Mouse (Mus musculus): ENCODE measurements around the gene Ajm1.
"Not testable (repeated sequence)": the region's sequence is repeated elsewhere in the genome, so short reads cannot be mapped to it uniquely, and the experiment has no call there.

The Ajm1 gene

GRCm38 (mm10) chr2:25561946-25562345, 19.6 kb downstream of the Ajm1 start:
- no peak for DNase-seq

- no peak for DNase-seq
Observed at GRCm38 (mm10) chr2:25560551-25560950, 21.0 kb downstream of the Ajm1 start.

GRCm38 (mm10) chr2:25558774-25559173, 22.8 kb downstream of the Ajm1 start:
- no peak for DNase-seq

- no peak for DNase-seq
Observed at GRCm38 (mm10) chr2:25557964-25558360, 23.6 kb downstream of the Ajm1 start.

GRCm38 (mm10) chr2:25557221-25557963, 24.2 kb downstream of the Ajm1 start, which contains the start of gene Edf1:
Gene Edf1 (plus strand): TSS chr2:25557847.
- peak; percentile 96 for DNase-seq

GRCm38 (mm10) chr2:25556296-25556695, 25.3 kb downstream of the Ajm1 start:
- DNase-seq: no peak

GRCm38 (mm10) chr2:25555479-25555878, 26.1 kb downstream of the Ajm1 start:
- not testable (repeated sequence) for DNase-seq

GRCm38 (mm10) chr2:25553171-25553786, 28.3 kb downstream of the Ajm1 start:
- DNase-seq: not testable (repeated sequence)

GRCm38 (mm10) chr2:25551186-25551585, 30.4 kb downstream of the Ajm1 start:
- DNase-seq: no peak

- DNase-seq: no peak
Observed at GRCm38 (mm10) chr2:25549021-25549991, 32.3 kb downstream of the Ajm1 start.

- peak; percentile 99 for DNase-seq
Observed at GRCm38 (mm10) chr2:25546811-25547491, 34.6 kb downstream of the Ajm1 start, which contains the start of gene Traf2. Gene Traf2 (minus strand): TSS chr2:25546940.

- no peak for DNase-seq
Observed at GRCm38 (mm10) chr2:25545996-25546810, 35.4 kb downstream of the Ajm1 start.

- no peak for DNase-seq
Observed at GRCm38 (mm10) chr2:25541644-25542367, 39.8 kb downstream of the Ajm1 start.

- DNase-seq: no peak
Observed at GRCm38 (mm10) chr2:25540541-25540948, 41.0 kb downstream of the Ajm1 start.

GRCm38 (mm10) chr2:25536531-25536930, 45.0 kb downstream of the Ajm1 start:
- no peak for DNase-seq

- no peak for DNase-seq
Observed at GRCm38 (mm10) chr2:25534866-25535182, 46.7 kb downstream of the Ajm1 start.

GRCm38 (mm10) chr2:25534178-25534865, 47.2 kb downstream of the Ajm1 start:
- DNase-seq: peak; percentile 9

GRCm38 (mm10) chr2:25533707-25534106, 47.9 kb downstream of the Ajm1 start:
- DNase-seq: no peak

- no peak for DNase-seq
Observed at GRCm38 (mm10) chr2:25526510-25527302, 54.9 kb downstream of the Ajm1 start.
